Mouse (Mus musculus) naive thymus-derived CD4-positive, alpha-beta T cell, adult 2 months (primary cell): ENCODE measurements around the gene Slc35b3.

Experiments
- DNase-seq: peaks from one replicate; pipeline ENCODE4 v3.0.0-alpha.2; 2011; ENCODE audit warnings: low read depth

Slc35b3 gene

GRCm38 (mm10) chr13:38938433-38938832, 22.2 kb downstream of the Slc35b3 start:
- DNase-seq, result peak; percentile 64

GRCm38 (mm10) chr13:38936860-38937471, 23.7 kb downstream of the Slc35b3 start:
- DNase-seq, result peak; percentile 60

- DNase-seq, result peak; percentile 30
Measured at GRCm38 (mm10) chr13:38935856-38936446, 24.7 kb downstream of the Slc35b3 start.

- no peak for DNase-seq
Measured at GRCm38 (mm10) chr13:38929843-38930578, 30.7 kb downstream of the Slc35b3 start.

GRCm38 (mm10) chr13:38922676-38923075, 38.0 kb downstream of the Slc35b3 start:
- DNase-seq, result no peak

- DNase-seq, result no peak
Measured at GRCm38 (mm10) chr13:38921306-38921705, 39.4 kb downstream of the Slc35b3 start.

- DNase-seq, result no peak
Measured at GRCm38 (mm10) chr13:38918188-38918885, 42.3 kb downstream of the Slc35b3 start.

GRCm38 (mm10) chr13:38917556-38917955, 43.1 kb downstream of the Slc35b3 start:
- DNase-seq, result no peak

GRCm38 (mm10) chr13:38914771-38915170, 45.9 kb downstream of the Slc35b3 start:
- DNase-seq, result no peak

- no peak for DNase-seq
Measured at GRCm38 (mm10) chr13:38892364-38892763, 68.3 kb downstream of the Slc35b3 start.
